Mouse (Mus musculus) left cerebral cortex, adult 9 months (tissue): ENCODE results near the gene Igsf10.

Experiments
- DNase-seq, 2 experiments: peaks; one replicate each; pipeline ENCODE4 v3.0.0; 2022; ENCODE audit warnings: low spot score in 2 of 2

The Igsf10 gene

GRCm38 (mm10) chr3:59290551-59290950 is 53.6 kb downstream of the Igsf10 start:
- DNase-seq: no peak

GRCm38 (mm10) chr3:59278620-59279019 is 65.6 kb downstream of the Igsf10 start:
- no peak for DNase-seq

GRCm38 (mm10) chr3:59278254-59278533 is 66.0 kb downstream of the Igsf10 start:
- no peak for DNase-seq

GRCm38 (mm10) chr3:59277502-59278253 is 66.5 kb downstream of the Igsf10 start:
- DNase-seq: no peak

GRCm38 (mm10) chr3:59270811-59271210 is 73.4 kb downstream of the Igsf10 start:
- DNase-seq: no peak
